Mouse (Mus musculus) neutrophil, adult 83 days (primary cell): ENCODE measurements around the gene Olfr1057. TPM values are rescaled to one million over a fixed set of nuclear protein-coding genes. Genes with fewer than 3 reads are reported as not detected.

Experiments
- total RNA-seq, 2 experiments: library from RNA; stranded (reverse); gene quantifications; one replicate each; pipeline ENCODE4 v1.2.4; 2023

Olfr1057 gene
- total RNA-seq = not detected

GRCm38 (mm10) chr2:86378293-86378692, at the start of gene Olfr1057:
Olfr1057 (minus strand) TSS chr2:86378393.

GRCm38 (mm10) chr2:86426649-86427048, 48.5 kb upstream of the Olfr1057 start, which contains the start of gene Olfr1062:
Olfr1062 (minus strand) TSS chr2:86426749.

GRCm38 (mm10) chr2:86413950-86414349, 35.8 kb upstream of the Olfr1057 start, which contains the start of gene Olfr1061:
Olfr1061 (minus strand) TSS chr2:86414050.

GRCm38 (mm10) chr2:86388461-86388860, 10.3 kb upstream of the Olfr1057 start, which contains the start of gene Olfr1058:
Olfr1058 (minus strand) TSS chr2:86388561.

GRCm38 (mm10) chr2:86362369-86362768, 15.8 kb downstream of the Olfr1057 start, which contains the start of gene Olfr1056:
Olfr1056 (minus strand) TSS chr2:86362469.

GRCm38 (mm10) chr2:86350184-86350583, 28.0 kb downstream of the Olfr1057 start, which contains the start of gene Olfr1055:
Olfr1055 (minus strand) TSS chr2:86350284.

GRCm38 (mm10) chr2:86335333-86335732, 42.9 kb downstream of the Olfr1057 start, which contains the start of gene Olfr1054:
Olfr1054 (minus strand) TSS chr2:86335433.

Other genes with a start within 250 kb of the Olfr1057 start
- gene Olfr1039, start 242.5 kb downstream of the Olfr1057 start, total RNA-seq = not detected
- not detected for gene Olfr1040, start 231.7 kb downstream of the Olfr1057 start, total RNA-seq
- gene Olfr1042, start 216.6 kb downstream of the Olfr1057 start, total RNA-seq = not detected
- not detected for gene Olfr1043, start 210.9 kb downstream of the Olfr1057 start, total RNA-seq
- not detected for gene Olfr1044, start 200.6 kb downstream of the Olfr1057 start, total RNA-seq
- gene Olfr52, start 192.7 kb downstream of the Olfr1057 start, total RNA-seq = not detected
- gene Olfr1045, start 175.4 kb downstream of the Olfr1057 start, total RNA-seq = not detected
- not detected for gene Olfr1046, start 159.1 kb downstream of the Olfr1057 start, total RNA-seq
- gene Olfr1047, start 147.0 kb downstream of the Olfr1057 start, total RNA-seq = not detected
- gene Olfr1048, start 138.1 kb downstream of the Olfr1057 start, total RNA-seq = not detected
- not detected for gene Olfr1049, start 120.1 kb downstream of the Olfr1057 start, total RNA-seq
- not detected for gene Olfr1051, start 99.3 kb downstream of the Olfr1057 start, total RNA-seq
- gene Olfr1052, start 85.9 kb downstream of the Olfr1057 start, total RNA-seq = not detected
- not detected for gene Olfr1053, start 63.1 kb downstream of the Olfr1057 start, total RNA-seq
- not detected for gene Olfr1054, start 43.0 kb downstream of the Olfr1057 start, total RNA-seq
- not detected for gene Olfr1055, start 28.1 kb downstream of the Olfr1057 start, total RNA-seq
- gene Olfr1056, start 15.9 kb downstream of the Olfr1057 start, total RNA-seq = not detected
- gene Olfr1058, start 10.2 kb upstream of the Olfr1057 start, total RNA-seq = not detected
- gene Olfr1061, start 35.7 kb upstream of the Olfr1057 start, total RNA-seq = not detected
- gene Olfr1062, start 48.4 kb upstream of the Olfr1057 start, total RNA-seq = not detected
- not detected for gene Olfr1065, start 72.2 kb upstream of the Olfr1057 start, total RNA-seq
- gene Olfr1066, start 77.9 kb upstream of the Olfr1057 start, total RNA-seq = not detected
- not detected for gene Olfr228, start 109.0 kb upstream of the Olfr1057 start, total RNA-seq
- gene Olfr1076, start 130.1 kb upstream of the Olfr1057 start, total RNA-seq = not detected
- not detected for gene Olfr1079, start 164.1 kb upstream of the Olfr1057 start, total RNA-seq
- not detected for gene Olfr1080, start 179.8 kb upstream of the Olfr1057 start, total RNA-seq
- gene Olfr1082, start 220.6 kb upstream of the Olfr1057 start, total RNA-seq = not detected